Mouse (Mus musculus): ENCODE data around the gene Gpatch4. TPM values are rescaled to one million over a fixed set of nuclear protein-coding genes. Genes with fewer than 3 reads are reported as not detected.

Gene Gpatch4
- total RNA-seq, 2 experiments from 2014 or later, result 11.3 to 15.0 TPM

GRCm38 (mm10) chr3:88085459-88085858 is 42.6 kb downstream of the Gpatch4 start:
- intact Hi-C loops (cut with DNase I; ENCODE audit: low total_unique reads), result loop anchor here (5.0 kb wide), 1 partner anchor 97 kb away; no protein-coding TSS in a partner anchor
- no peak for DNase-seq

DNA sequence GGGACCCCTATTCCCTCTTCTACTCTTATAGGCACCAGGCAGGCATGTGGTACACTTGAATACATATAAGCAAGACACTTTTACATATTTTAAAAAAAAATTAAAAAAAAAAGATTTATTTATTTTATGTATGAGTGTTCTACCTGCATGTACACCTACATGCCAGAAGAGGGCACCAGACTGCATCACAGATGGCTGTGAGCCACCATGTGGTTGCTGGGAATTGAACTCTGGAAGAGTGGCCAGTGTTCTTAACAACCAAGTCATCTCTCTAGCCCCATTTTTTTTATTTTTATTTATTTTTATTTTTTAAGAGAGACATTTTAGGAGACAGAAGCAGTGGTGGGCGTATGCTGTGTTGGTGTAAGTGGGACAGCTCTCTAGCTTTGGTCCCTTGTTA is 44.8 kb downstream of the Gpatch4 start:
- DNase-seq, result no peak

DNA sequence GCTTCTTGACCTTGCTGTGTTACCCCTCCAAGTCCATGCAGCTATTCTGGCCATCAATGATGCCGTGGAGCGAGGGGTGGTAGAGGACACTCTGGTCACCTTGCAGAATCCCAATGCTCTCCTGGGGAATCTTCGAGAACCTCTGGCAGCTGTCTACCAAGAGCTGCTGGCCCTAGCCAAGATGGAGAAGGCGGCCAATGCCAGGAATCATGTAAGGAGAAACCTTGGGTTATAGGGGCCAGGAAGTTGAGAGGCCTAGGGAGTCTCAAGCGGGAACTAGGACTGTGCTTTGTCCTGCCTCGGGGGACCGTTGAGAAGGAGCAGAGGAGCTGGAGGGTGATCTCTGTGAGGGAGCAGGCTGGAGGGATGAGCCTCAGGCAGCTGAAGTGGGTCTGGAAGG is 47.2 kb downstream of the Gpatch4 start:
- DNase-seq, result no peak
- intact Hi-C loops (cut with DNase I; ENCODE audit: low total_unique reads), result loop anchor here (5.0 kb wide), 1 partner anchor 142 kb away; no protein-coding TSS in a partner anchor

More for the DNA sequence above, 44.8 kb downstream of the Gpatch4 start:
- intact Hi-C loops (cut with DNase I; ENCODE audit: low total_unique reads), result loop anchor here (5.0 kb wide), 1 partner anchor 95 kb away; no protein-coding TSS in a partner anchor

DNA sequence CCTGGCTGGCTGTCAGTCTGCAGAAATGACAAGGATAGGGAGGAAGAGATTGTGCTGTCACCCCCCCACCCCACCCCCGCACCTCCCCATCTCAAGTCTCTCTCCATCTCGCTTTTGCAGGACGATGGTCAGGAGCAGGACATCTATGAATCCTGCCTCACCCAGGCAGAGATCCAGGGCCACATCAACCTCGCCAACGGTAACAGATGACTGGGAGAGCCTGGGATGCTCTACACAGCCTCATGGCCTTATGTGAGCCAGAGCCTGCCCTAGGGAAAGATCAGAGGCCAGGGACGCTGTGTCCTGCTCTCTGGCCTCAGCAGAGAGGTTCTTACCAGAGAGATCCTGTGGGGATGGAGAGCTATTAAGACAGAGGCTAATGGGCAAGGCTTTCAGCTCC is 47.7 kb downstream of the Gpatch4 start:
- DNase-seq, result no peak
- intact Hi-C loops (cut with DNase I; ENCODE audit: low total_unique reads), result loop anchor here (5.0 kb wide), 1 partner anchor 142 kb away; no protein-coding TSS in a partner anchor

DNA sequence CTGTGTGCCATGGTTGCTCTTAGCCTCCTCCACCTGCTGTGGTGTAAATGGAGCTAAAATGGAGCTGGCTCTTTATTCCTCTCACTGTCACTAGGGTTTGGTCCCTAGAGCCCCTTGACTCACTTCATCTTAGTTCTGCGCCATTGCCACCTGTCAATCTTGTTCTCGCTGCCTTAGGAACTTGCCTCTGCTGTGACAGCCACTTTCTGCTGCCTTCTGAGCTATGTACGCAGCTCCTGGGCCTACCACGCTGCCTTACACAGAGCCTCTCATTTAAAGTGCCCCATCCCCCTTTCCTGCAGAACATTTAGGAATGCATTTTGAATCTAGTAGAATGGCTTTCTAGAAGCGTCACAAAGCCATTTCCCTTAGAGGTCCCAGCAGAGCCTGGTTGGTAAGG is 51.2 kb downstream of the Gpatch4 start:
- intact Hi-C loops (cut with DNase I; ENCODE audit: low total_unique reads), result loop anchor here (5.0 kb wide), 1 partner anchor 138 kb away; no protein-coding TSS in a partner anchor
- no peak for DNase-seq

DNA sequence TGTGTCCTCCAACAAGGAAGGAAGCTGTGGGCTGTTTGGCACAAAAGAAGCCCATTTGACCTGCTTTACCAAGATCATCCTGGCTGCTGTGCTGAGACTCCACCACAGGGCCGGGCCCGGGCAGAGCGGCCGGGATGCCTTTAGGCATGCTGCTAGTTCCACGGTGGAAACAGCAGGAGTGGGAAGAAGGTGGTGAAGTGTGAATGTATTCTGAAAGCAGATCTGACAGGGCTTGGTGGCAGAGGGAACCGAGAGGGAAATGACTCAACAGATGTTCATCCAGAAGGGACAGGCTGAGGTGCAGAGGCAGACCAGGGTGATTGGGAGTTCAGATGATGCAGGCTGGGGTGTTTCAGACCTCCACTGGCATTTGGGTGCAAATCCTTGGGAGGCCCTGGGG is 54.8 kb downstream of the Gpatch4 start:
- intact Hi-C loops (cut with DNase I; ENCODE audit: low total_unique reads), result loop anchor here (5.0 kb wide), 1 partner anchor 35 kb away; no protein-coding TSS in a partner anchor
- DNase-seq, result no peak

- intact Hi-C loops (cut with DNase I; ENCODE audit: low total_unique reads), result no loop called here
- DNase-seq, result no peak
Observed at GRCm38 (mm10) chr3:88100251-88100650, 57.3 kb downstream of the Gpatch4 start.

- intact Hi-C loops (cut with DNase I; ENCODE audit: low total_unique reads), result no loop called here
- DNase-seq, result no peak
Observed at GRCm38 (mm10) chr3:88101736-88102135, 58.8 kb downstream of the Gpatch4 start.

DNA sequence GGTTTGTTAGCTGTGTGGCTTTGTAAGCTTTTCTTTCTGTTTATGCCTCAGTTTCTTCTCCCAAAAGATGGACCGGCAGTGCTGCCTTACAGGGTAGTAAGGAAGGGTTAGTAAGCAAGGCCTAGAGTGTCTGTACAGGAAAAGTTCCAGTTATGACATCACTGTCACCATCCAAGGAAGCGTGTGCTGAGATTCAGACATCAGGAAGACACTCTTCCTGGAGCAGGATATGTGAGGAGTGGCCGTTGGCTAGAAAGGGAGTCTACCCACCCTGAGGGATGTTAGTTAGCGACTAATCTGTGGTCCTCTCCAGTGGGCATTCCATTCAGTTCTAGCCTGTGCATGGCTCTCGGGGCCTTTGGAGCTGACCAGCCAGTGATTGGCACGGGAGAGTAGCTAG is 59.3 kb downstream of the Gpatch4 start:
- intact Hi-C loops (cut with DNase I; ENCODE audit: low total_unique reads), result no loop called here
- DNase-seq, result no peak

GRCm38 (mm10) chr3:88102611-88103010 is 59.7 kb downstream of the Gpatch4 start:
- DNase-seq, result no peak
- intact Hi-C loops (cut with DNase I; ENCODE audit: low total_unique reads), result no loop called here

Other genes starting within 250 kb of the Gpatch4 start
- not detected for gene Ntrk1, start 247.9 kb upstream of the Gpatch4 start, total RNA-seq (2021)
- gene Insrr, start 246.2 kb upstream of the Gpatch4 start, total RNA-seq (2021), result under 1 TPM; 0.25 to 0.35 TPM
- 10 to 100 TPM; 14.4 to 17.9 TPM for gene Pear1, start 218.8 kb upstream of the Gpatch4 start, total RNA-seq (2021)
- under 1 TPM in 1 of 2 experiments, not detected in 1; 0.06 TPM for gene Sh2d2a, start 196.4 kb upstream of the Gpatch4 start, total RNA-seq (2021)
- gene Prcc, start 157.5 kb upstream of the Gpatch4 start, total RNA-seq (2021), result 10 to 100 TPM; 40.1 to 40.5 TPM
- gene Hdgf, start 136.8 kb upstream of the Gpatch4 start, total RNA-seq (2021), result 100 to 1,000 TPM; 152 to 161 TPM
- gene Mrpl24, start 123.6 kb upstream of the Gpatch4 start, total RNA-seq (2021), result 10 to 100 TPM; 42.1 to 46.5 TPM
- 1 to 10 TPM; 9.0 to 9.6 TPM for gene Isg20l2, start 112.8 kb upstream of the Gpatch4 start, total RNA-seq (2021)
- 1 to 10 TPM; 3.6 to 3.9 TPM for gene Rrnad1, start 112.4 kb upstream of the Gpatch4 start, total RNA-seq (2021)
- under 1 TPM; 0.31 to 0.33 TPM for gene Crabp2, start 94.4 kb upstream of the Gpatch4 start, total RNA-seq (2021)
- gene Nes, start 72.0 kb upstream of the Gpatch4 start, total RNA-seq (2021), result 10 to 100 TPM; 37.2 to 51.2 TPM
- gene Bcan, start 42.9 kb upstream of the Gpatch4 start, total RNA-seq (2021), result under 1 TPM; 0.08 to 0.16 TPM
- under 1 TPM in 1 of 2 experiments, not detected in 1; 0.13 TPM for gene Hapln2, start 15.5 kb upstream of the Gpatch4 start, total RNA-seq (2021)
- gene Naxe, start 15.4 kb downstream of the Gpatch4 start, total RNA-seq (2021), result 10 to 100 TPM; 47.1 to 47.4 TPM
- gene Ttc24, start 35.2 kb downstream of the Gpatch4 start, total RNA-seq (2021), result not detected
- 1 to 10 TPM; 2.5 to 2.7 TPM for gene Iqgap3, start 38.9 kb downstream of the Gpatch4 start, total RNA-seq (2021)
- gene Mef2d, start 99.3 kb downstream of the Gpatch4 start, total RNA-seq (2021), result 100 to 1,000 TPM; 136 to 137 TPM
- not detected for gene Rhbg, start 211.6 kb downstream of the Gpatch4 start, total RNA-seq (2021)
- under 1 TPM; 0.35 to 0.44 TPM for gene Gm38392, start 244.1 kb downstream of the Gpatch4 start, total RNA-seq (2021)

Data from gastrocnemius, postnatal 14 days (tissue).